Mouse (Mus musculus) intestine, embryonic 16.5 days (tissue): Measurements from ENCODE around the gene Cox15. TPM values are rescaled to one million over a fixed set of nuclear protein-coding genes. Genes with fewer than 3 reads are reported as not detected.

Source experiments
- ATAC-seq: fragments of 200-750 bp; cut with Nextera tagmentation; 2 replicates; pipeline ENCODE4 v1.8.0; 2017; ENCODE audit warnings: moderate TSS enrichment, moderate library complexity
- H3K27ac ChIP-seq: fragments of 300-500 bp; sonication (generic); 2 replicates; pipeline ENCODE4 v1.5.1; 2014; ENCODE audit warnings: mild to moderate bottlenecking, low read length
- H3K27me3 ChIP-seq: fragments of 300-500 bp; sonication (generic); replicated peaks from 2 replicates; pipeline ENCODE4 v1.6.1; 2014; ENCODE audit warnings: low read length, control low read depth, mixed read lengths; ENCODE audit not compliant: control insufficient read depth, insufficient read depth
- H3K36me3 ChIP-seq: fragments of 300-500 bp; sonication (generic); 2 replicates; pipeline ENCODE4 v1.6.1; 2014; ENCODE audit warnings: low read length, control low read depth; ENCODE audit not compliant: control insufficient read depth, insufficient read depth
- H3K4me1 ChIP-seq: fragments of 300-500 bp; sonication (generic); 2 replicates; pipeline ENCODE4 v1.6.1; 2014; ENCODE audit warnings: low read length, control low read depth, mixed read lengths; ENCODE audit not compliant: control insufficient read depth, insufficient read depth
- H3K4me2 ChIP-seq: fragments of 300-500 bp; sonication (generic); 2 replicates; pipeline ENCODE4 v1.6.1; 2014; ENCODE audit warnings: low read depth, low read length, control low read depth
- H3K4me3 ChIP-seq: fragments of 300-500 bp; sonication (generic); 2 replicates; pipeline ENCODE4 v1.5.1; 2014; ENCODE audit warnings: mild to moderate bottlenecking, low read length
- H3K9ac ChIP-seq: fragments of 300-500 bp; sonication (generic); 2 replicates; pipeline ENCODE4 v1.6.1; 2014; ENCODE audit warnings: low read depth, low read length
- H3K9me3 ChIP-seq: fragments of 300-500 bp; sonication (generic); 2 replicates; pipeline ENCODE4 v1.6.1; 2016; ENCODE audit warnings: low read length, control low read depth; ENCODE audit not compliant: control insufficient read depth
- WGBS: fragments of 180-500 bp; shearing (Covaris S2); extraction: QIAGEN DNeasy Blood & Tissue Kit; methylation state at CpG from one replicate; pipeline ENCODE4 v1.1.7; 2014; 5-methylcytosine and 5-hydroxymethylcytosine counted together
- polyA plus RNA-seq: library from polyadenylated mRNA; unstranded; fragments of >200 nt; fragmentation: Nextera tagmentation; extraction: Ambion mirVana; gene quantifications from 2 replicates; pipeline ENCODE4 v1.2.1, GENCODE M21; 2015

Gene Cox15
- polyA plus RNA-seq, 1 experiment from 2014 or later = 21.7 TPM

DNA sequence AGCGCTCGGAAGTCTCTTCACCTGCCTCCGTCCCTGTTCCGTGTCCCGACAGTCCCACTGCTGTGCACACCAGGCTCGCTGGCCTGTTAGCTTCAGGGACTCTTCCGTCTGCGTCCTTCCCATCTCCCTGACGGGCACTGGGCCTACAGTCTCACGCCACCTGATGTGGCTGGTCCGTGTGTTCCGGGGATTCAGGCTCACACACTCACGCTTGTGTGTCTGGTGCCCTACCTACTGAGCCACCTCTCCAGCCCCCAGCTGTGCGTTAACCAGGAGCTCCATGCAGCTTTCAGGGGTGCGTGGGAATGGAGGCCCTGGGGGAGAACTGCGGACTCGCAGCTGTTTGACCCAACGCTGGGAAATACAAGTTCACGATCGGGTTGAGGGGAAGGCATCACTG lies 28.6 kb downstream of the Cox15 start:
- WGBS = 95% methylated on average over 20 of the region's 20 CpGs
- Histone ChIP-seq H3K27ac (no peak overlapping the region), H3K36me3 (peaks cover 32% of the 10 kb centered on the region), H3K9me3 (no peaks in the 10 kb centered on the region), H3K9ac (no peak overlapping the region), H3K27me3 (no peaks in the 10 kb centered on the region), H3K4me2 (no peak overlapping the region), H3K4me3 (no peak overlapping the region), H3K4me1 (no peaks in the 10 kb centered on the region)
- no peak for ATAC-seq

DNA sequence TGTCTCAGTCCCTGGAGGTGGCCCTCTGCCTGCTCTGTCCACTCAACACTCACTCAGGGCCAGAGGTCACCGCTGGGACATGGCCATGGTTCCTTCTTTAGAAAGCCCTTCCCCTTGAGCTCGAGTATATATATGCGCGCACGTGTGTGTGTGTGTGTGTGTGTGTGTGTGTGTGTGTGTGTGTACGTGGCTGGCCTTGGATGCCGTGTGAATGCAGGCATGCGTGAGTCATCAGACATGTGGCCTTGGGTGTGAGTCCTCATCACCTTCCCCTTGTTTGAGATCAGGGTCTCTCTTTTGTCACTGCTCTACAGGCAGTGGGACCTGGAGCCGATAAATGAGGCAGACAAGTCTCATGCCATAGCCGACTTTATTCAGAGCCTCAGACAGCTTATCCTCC lies 29.3 kb downstream of the Cox15 start:
- Histone ChIP-seq H3K4me1 (no peaks in the 10 kb centered on the region), H3K27ac (no peak overlapping the region), H3K4me2 (no peak overlapping the region), H3K4me3 (no peak overlapping the region), H3K36me3 (peaks cover 32% of the 10 kb centered on the region), H3K9ac (no peak overlapping the region), H3K27me3 (no peaks in the 10 kb centered on the region), H3K9me3 (no peaks in the 10 kb centered on the region)
- no peak for ATAC-seq
- 82% methylated on average over 10 of the region's 10 CpGs for WGBS

DNA sequence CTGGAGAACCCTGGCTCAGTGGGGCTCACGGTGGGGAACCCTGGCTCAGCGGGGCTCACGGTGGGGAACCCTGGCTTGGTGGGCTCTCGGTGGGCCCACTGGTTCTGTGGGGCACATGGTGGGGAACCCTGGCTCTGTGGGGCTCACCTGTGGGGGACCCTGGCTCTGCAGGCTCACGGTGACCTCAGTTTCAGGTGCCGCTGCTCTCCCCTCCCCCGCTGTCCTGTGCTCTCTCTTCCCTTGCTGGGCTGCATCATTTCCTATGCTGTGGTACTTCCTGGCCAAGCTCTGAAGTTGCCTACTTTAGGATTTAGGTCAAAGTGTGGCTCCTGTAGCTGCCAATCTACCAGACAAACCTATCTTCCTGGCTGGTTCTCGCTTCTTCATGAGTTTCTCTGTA lies 29.9 kb downstream of the Cox15 start:
- ATAC-seq = no peak
- H3K27me3 ChIP-seq = no peaks in the 10 kb centered on the region
- H3K27ac ChIP-seq = no peak overlapping the region
- 85% methylated on average over 8 of the region's 8 CpGs for WGBS
- H3K4me2 ChIP-seq = no peak overlapping the region
- H3K9me3 ChIP-seq = no peaks in the 10 kb centered on the region
- peaks cover 33% of the 10 kb centered on the region for H3K36me3 ChIP-seq
- no peak overlapping the region for H3K4me3 ChIP-seq
- H3K9ac ChIP-seq = no peak overlapping the region
- H3K4me1 ChIP-seq = no peaks in the 10 kb centered on the region

DNA sequence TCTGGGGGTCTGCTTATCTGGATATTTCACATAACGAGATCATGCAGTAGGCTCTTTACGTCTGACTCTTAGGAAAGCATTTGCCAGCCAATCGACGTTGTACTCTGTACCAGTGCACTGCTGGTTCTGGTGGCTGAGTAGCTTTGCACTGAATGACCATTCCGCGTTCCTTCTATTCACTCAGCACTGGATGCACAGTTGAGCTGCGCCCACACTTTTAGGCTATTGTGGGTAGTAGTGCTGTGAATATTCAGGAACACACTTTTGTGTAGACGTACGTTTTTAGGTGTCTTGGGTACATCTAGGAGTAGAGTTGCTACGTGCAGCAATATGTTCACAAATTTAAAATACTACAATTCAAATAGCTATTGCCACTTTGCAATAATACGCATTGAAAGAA lies 32.7 kb downstream of the Cox15 start:
- Histone ChIP-seq H3K4me3 (no peak overlapping the region), H3K27me3 (no peaks in the 10 kb centered on the region), H3K9me3 (no peaks in the 10 kb centered on the region), H3K4me1 (no peaks in the 10 kb centered on the region), H3K9ac (no peak overlapping the region), H3K4me2 (no peak overlapping the region), H3K36me3 (peaks cover 27% of the 10 kb centered on the region; the same call in 1 of the 2 replicates), H3K27ac (no peak overlapping the region)
- ATAC-seq = no peak
- WGBS = 96% methylated on average over 11 of the region's 11 CpGs

DNA sequence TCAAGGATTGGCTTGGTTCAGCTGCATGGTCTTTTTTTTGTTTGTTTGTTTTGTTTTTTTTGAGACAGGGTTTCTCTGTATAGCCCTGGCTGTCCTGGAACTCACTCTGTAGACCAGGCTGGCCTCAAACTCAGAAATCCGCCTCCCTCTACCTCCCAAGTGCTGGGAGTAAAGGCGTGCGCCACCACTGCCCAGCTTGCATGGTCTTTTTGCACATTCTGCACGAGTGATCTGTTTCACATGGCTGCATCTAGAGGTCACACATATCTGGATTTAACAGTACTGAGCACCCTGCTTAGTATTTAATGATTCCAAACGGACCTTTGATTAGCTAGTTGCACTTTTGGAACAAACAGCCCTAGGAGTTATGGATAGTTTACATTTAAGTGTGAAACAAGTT lies 40.8 kb downstream of the Cox15 start:
- ATAC-seq = peak; percentile 5; the same call in 1 of the 2 replicates
- Histone ChIP-seq H3K36me3 (peaks cover 16% of the 10 kb centered on the region), H3K4me1 (peaks cover 11% of the 10 kb centered on the region), H3K9me3 (no peaks in the 10 kb centered on the region), H3K4me3 (no peak overlapping the region), H3K9ac (no peak overlapping the region), H3K4me2 (no peak overlapping the region), H3K27ac (peak overlapping the region; percentile 55), H3K27me3 (no peaks in the 10 kb centered on the region)
- WGBS = 82% methylated on average over 5 of the region's 5 CpGs

DNA sequence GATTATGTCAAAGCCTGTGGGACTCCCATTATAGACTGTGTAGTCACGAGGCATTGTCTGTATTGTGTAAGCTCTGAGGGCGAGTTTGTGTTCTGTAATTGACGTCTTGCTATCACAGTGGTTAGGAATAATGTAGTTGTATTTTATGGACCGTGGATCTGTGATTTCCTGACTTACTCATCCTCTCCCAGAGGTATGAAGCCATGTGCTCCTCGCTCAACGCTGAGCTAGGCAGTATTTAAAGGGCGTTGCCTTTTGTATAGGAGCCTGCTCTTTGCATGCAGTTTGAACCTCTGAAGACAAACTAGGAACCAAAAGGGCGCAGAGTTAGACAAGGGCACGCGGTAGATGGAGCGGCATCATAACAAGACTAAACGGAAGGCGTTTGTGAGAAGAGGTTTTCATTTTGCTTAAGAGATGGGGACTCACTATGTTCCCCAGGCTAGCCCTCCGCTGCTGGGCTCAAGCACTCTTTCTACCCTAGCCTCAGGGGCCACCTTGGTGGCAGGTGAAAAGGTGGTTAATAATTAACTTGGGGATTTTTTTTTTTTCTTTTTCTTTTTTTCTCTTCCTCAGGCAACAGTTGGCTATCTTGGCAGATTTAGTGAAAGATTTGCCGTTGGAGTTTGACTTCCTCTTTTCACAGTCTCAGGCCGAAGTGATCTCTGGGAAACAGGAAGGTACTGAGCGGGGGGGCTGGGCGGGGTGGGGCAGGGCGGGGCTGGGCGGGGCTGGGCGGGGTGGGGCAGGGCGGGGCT lies 41.5 kb downstream of the Cox15 start:
- H3K4me2 ChIP-seq = peak overlapping the region; percentile 26; the same call in 1 of the 2 replicates
- peak overlapping the region; percentile 89 for H3K27ac ChIP-seq
- no peaks in the 10 kb centered on the region for H3K9me3 ChIP-seq
- peaks cover 17% of the 10 kb centered on the region for H3K36me3 ChIP-seq
- no peak overlapping the region for H3K9ac ChIP-seq
- no peaks in the 10 kb centered on the region for H3K27me3 ChIP-seq
- WGBS = 46% methylated on average over 22 of the region's 22 CpGs
- H3K4me3 ChIP-seq = no peak overlapping the region
- peaks cover 11% of the 10 kb centered on the region for H3K4me1 ChIP-seq
- ATAC-seq = peak; percentile 94

DNA sequence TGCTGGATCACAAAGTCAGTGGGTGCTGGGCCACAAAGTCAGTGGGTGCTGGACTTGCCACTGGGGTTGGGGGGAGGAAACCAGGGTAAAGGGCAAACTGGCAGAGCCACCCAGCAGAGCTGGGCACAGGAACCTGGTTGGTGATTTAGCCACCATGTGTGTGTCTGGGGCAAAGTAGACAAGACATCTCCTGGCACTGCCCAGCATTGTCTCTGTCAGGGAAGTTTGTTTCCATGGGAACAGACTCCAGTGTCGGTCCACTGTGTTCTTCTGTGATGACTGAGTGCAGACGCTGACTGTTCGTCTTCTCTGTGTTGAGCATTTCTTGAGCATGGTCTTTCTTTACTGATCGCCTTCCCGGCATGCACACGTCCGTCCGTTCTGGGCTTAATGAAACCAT lies 43.5 kb downstream of the Cox15 start:
- 78% methylated on average over 8 of the region's 8 CpGs for WGBS
- Histone ChIP-seq H3K9me3 (no peaks in the 10 kb centered on the region), H3K36me3 (peaks cover 14% of the 10 kb centered on the region)

DNA sequence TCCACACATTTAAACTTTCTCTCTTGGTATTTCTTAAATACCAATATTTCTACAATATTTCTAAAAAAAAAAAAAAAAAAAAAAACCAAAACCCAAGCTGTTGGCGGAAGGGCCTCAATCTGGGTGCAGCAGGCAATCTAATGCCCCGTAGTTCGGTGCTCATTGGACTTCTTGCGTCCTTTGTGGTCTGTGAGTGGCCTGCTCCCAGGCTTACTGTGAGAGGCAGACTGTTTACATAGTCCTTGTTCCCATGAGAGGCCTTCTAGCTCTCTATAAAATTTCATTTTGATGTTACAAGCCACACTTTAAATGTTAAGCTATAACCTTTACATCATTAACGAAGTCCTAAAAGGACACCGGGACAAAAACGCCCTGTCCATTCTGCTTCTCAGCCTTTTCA lies 44.6 kb downstream of the Cox15 start:
- Histone ChIP-seq H3K4me2 (no peak overlapping the region), H3K27me3 (no peaks in the 10 kb centered on the region), H3K9me3 (no peaks in the 10 kb centered on the region), H3K36me3 (peaks cover 11% of the 10 kb centered on the region), H3K4me1 (peaks cover 18% of the 10 kb centered on the region), H3K9ac (no peak overlapping the region), H3K27ac (no peak overlapping the region), H3K4me3 (no peak overlapping the region)
- no peak for ATAC-seq
- WGBS = 80% methylated on average over 7 of the region's 7 CpGs

More for the DNA sequence above, 43.5 kb downstream of the Cox15 start:
- H3K4me3 ChIP-seq = no peak overlapping the region
- H3K4me2 ChIP-seq = no peak overlapping the region
- ATAC-seq = no peak
- H3K27me3 ChIP-seq = no peaks in the 10 kb centered on the region
- peaks cover 18% of the 10 kb centered on the region for H3K4me1 ChIP-seq
- no peak overlapping the region for H3K27ac ChIP-seq
- no peak overlapping the region for H3K9ac ChIP-seq

DNA sequence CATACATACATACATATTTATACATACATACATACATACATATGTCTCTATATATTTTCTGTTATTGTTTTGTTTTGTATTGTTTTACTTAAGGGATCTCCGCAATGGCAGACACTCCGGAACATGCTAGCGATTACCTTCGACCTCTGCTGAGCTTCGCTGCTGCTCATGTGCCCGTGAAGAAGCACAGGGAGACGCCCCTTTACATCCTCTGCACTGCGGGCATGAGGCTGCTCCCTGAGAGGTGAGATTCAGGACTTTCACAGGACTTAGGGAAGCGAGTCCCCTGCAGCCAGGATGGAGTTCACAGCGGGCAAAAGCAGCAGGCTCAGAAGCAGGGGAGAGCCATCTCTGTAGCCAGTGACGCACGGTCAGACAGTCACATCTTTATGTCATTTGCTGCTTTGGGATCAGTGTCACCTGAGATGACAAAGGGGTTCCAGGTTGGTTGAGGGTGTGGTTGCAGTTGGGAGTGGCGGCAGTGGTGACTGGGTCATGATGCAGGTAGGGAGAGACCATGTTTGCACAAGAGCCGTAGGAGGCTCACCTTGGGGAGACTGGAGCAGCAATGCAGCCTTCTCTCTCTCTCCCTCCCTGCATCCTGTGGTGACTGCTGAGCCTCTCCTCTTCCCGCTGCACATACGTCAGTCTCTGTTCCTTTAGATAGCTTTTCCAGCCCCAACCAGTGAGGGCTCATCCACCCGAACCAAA lies 47.9 kb downstream of the Cox15 start:
- peaks cover 14% of the 10 kb centered on the region; the same call in 1 of the 2 replicates for H3K36me3 ChIP-seq
- 75% methylated on average over 17 of the region's 17 CpGs for WGBS
- ATAC-seq = peak; percentile 69

More for the DNA sequence above, 47.9 kb downstream of the Cox15 start:
- Histone ChIP-seq H3K27ac (0 out of 2 replicates have a peak overlapping the region, but pooled peaks have one; percentile 12), H3K27me3 (no peaks in the 10 kb centered on the region), H3K4me3 (no peak overlapping the region), H3K4me1 (peaks cover 7% of the 10 kb centered on the region; the same call in 1 of the 2 replicates), H3K9me3 (no peaks in the 10 kb centered on the region), H3K9ac (no peak overlapping the region), H3K4me2 (no peak overlapping the region)
